Mouse (Mus musculus): Measurements from ENCODE around the gene 9230102O04Rik. TPM values are rescaled to one million over a fixed set of nuclear protein-coding genes. Genes with fewer than 3 reads are reported as not detected.

9230102O04Rik gene
- polyA plus RNA-seq, 1 experiment from 2014 or later, result not detected

- no peak for ATAC-seq (ENCODE audit: insufficient read depth)
- H3K9ac ChIP-seq, result no peak overlapping the region
- peaks cover 93% of the 10 kb centered on the region for H3K27me3 ChIP-seq (ENCODE audit: insufficient read depth, low read length)
- no peak overlapping the region for H3K4me3 ChIP-seq (ENCODE audit: low read depth, low read length)
- H3K27ac ChIP-seq (ENCODE audit: low read depth), result no peak overlapping the region
- no peak overlapping the region for H3K4me2 ChIP-seq
- 4% methylated on average over 7 of the region's 7 CpGs for WGBS
- H3K4me1 ChIP-seq (ENCODE audit: insufficient read depth), result no peaks in the 10 kb centered on the region
- DNase-seq, result no peak
- no peaks in the 10 kb centered on the region for H3K36me3 ChIP-seq (ENCODE audit: insufficient read depth)
- H3K9me3 ChIP-seq (ENCODE audit: low read depth, low read length), result no peaks in the 10 kb centered on the region
- no peak for TF ChIP-seq CTCF (IDR thresholded peaks at IDR 0.05; ENCODE audit: low read depth)
Observed at GRCm38 (mm10) chr2:9892541-9892940, 3.2 kb upstream of the 9230102O04Rik start.

DNA sequence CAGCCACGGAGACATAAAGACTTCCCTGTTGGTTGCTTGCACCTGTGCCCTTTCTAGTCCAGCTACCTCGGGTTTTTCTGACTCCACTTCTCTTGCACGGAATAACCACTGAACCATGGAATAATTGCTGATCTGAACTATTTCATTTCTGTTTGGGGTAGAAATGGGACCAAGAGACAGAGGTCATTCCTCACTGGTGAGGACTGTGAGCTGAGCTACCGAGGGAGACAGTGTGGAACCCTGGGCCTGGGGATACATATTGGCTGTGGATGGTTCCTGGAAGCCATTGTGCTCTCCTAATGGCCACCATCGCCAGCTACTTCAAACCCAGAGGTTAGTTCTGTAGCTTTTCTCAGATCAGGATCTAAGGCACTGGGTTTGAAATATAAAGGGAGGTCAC, 1.6 kb upstream of the 9230102O04Rik start:
- no peak for ATAC-seq (ENCODE audit: insufficient read depth)

GRCm38 (mm10) chr2:9890251-9890650, 911 bp upstream of the 9230102O04Rik start:
- no peak overlapping the region for H3K4me2 ChIP-seq
- no peak for ATAC-seq (ENCODE audit: insufficient read depth)
- no peaks in the 10 kb centered on the region for H3K9me3 ChIP-seq (ENCODE audit: low read depth, low read length)
- TF ChIP-seq CTCF (IDR thresholded peaks at IDR 0.05; ENCODE audit: low read depth), result no peak
- H3K36me3 ChIP-seq (ENCODE audit: insufficient read depth), result no peaks in the 10 kb centered on the region
- DNase-seq, result no peak
- no peak overlapping the region for H3K4me3 ChIP-seq (ENCODE audit: low read depth, low read length)
- peaks cover 93% of the 10 kb centered on the region for H3K27me3 ChIP-seq (ENCODE audit: insufficient read depth, low read length)
- H3K9ac ChIP-seq, result no peak overlapping the region
- H3K27ac ChIP-seq (ENCODE audit: low read depth), result no peak overlapping the region
- WGBS, result 10% methylated on average over 8 of the region's 8 CpGs
- H3K4me1 ChIP-seq (ENCODE audit: insufficient read depth), result no peaks in the 10 kb centered on the region

More for the DNA sequence above, 1.6 kb upstream of the 9230102O04Rik start:
- DNase-seq, result no peak
- peaks cover 93% of the 10 kb centered on the region for H3K27me3 ChIP-seq (ENCODE audit: insufficient read depth, low read length)
- WGBS, result 4% methylated on average over 5 of the region's 5 CpGs
- no peaks in the 10 kb centered on the region for H3K9me3 ChIP-seq (ENCODE audit: low read depth, low read length)
- no peak overlapping the region for H3K9ac ChIP-seq
- H3K4me2 ChIP-seq, result no peak overlapping the region
- no peak overlapping the region for H3K27ac ChIP-seq (ENCODE audit: low read depth)
- no peaks in the 10 kb centered on the region for H3K4me1 ChIP-seq (ENCODE audit: insufficient read depth)
- no peaks in the 10 kb centered on the region for H3K36me3 ChIP-seq (ENCODE audit: insufficient read depth)
- no peak overlapping the region for H3K4me3 ChIP-seq (ENCODE audit: low read depth, low read length)
- no peak for TF ChIP-seq CTCF (IDR thresholded peaks at IDR 0.05; ENCODE audit: low read depth)

GRCm38 (mm10) chr2:9889651-9890183, 377 bp upstream of the 9230102O04Rik start, which contains the start of gene Gata3:
TSS of gene Gata3 (minus strand) at chr2:9890034.
- DNase-seq (no peak), ATAC-seq (ENCODE audit: insufficient read depth) (no peak)
- Histone ChIP-seq H3K27ac (ENCODE audit: low read depth) (no peak within 1 kb of the TSS), H3K4me3 (ENCODE audit: low read depth, low read length) (peak within 1 kb of the TSS; percentile 14; the same call in 1 of the 2 replicates), H3K9me3 (ENCODE audit: low read depth, low read length) (no peaks in the 10 kb centered on the region), H3K4me2 (peak within 1 kb of the TSS; percentile 49), H3K27me3 (ENCODE audit: insufficient read depth, low read length) (peaks cover 93% of the 10 kb centered on the region), H3K36me3 (ENCODE audit: insufficient read depth) (no peaks in the 10 kb centered on the region), H3K9ac (no peak within 1 kb of the TSS), H3K4me1 (ENCODE audit: insufficient read depth) (no peaks in the 10 kb centered on the region)
- WGBS, result 1% methylated on average over 23 of the region's 23 CpGs
- TF ChIP-seq CTCF (IDR thresholded peaks at IDR 0.05; ENCODE audit: low read depth), result no peak

GRCm38 (mm10) chr2:9887636-9888035, 1.7 kb downstream of the 9230102O04Rik start:
- 0% methylated on average over 7 of the region's 7 CpGs for WGBS
- no peak overlapping the region for H3K4me3 ChIP-seq (ENCODE audit: low read depth, low read length)

GRCm38 (mm10) chr2:9886921-9887610, 2.3 kb downstream of the 9230102O04Rik start:
- Histone ChIP-seq H3K9me3 (ENCODE audit: low read depth, low read length) (no peaks in the 10 kb centered on the region), H3K36me3 (ENCODE audit: insufficient read depth) (no peaks in the 10 kb centered on the region), H3K4me1 (ENCODE audit: insufficient read depth) (no peaks in the 10 kb centered on the region), H3K27ac (ENCODE audit: low read depth) (no peak overlapping the region), H3K9ac (no peak overlapping the region), H3K4me3 (ENCODE audit: low read depth, low read length) (no peak overlapping the region), H3K4me2 (no peak overlapping the region), H3K27me3 (ENCODE audit: insufficient read depth, low read length) (peaks cover 93% of the 10 kb centered on the region)
- DNase-seq, result no peak
- no peak for TF ChIP-seq CTCF (IDR thresholded peaks at IDR 0.05; ENCODE audit: low read depth)
- WGBS, result 2% methylated on average over 7 of the region's 7 CpGs
- ATAC-seq (ENCODE audit: insufficient read depth), result no peak

More at GRCm38 (mm10) chr2:9887636-9888035, 1.7 kb downstream of the 9230102O04Rik start:
- TF ChIP-seq CTCF (IDR thresholded peaks at IDR 0.05; ENCODE audit: low read depth), result no peak
- Histone ChIP-seq H3K4me1 (ENCODE audit: insufficient read depth) (no peaks in the 10 kb centered on the region), H3K36me3 (ENCODE audit: insufficient read depth) (no peaks in the 10 kb centered on the region), H3K27me3 (ENCODE audit: insufficient read depth, low read length) (peaks cover 93% of the 10 kb centered on the region), H3K9ac (no peak overlapping the region), H3K27ac (ENCODE audit: low read depth) (no peak overlapping the region), H3K9me3 (ENCODE audit: low read depth, low read length) (no peaks in the 10 kb centered on the region), H3K4me2 (no peak overlapping the region)
- DNase-seq (no peak), ATAC-seq (ENCODE audit: insufficient read depth) (no peak)

- no peak for DNase-seq
- Histone ChIP-seq H3K9ac (no peak overlapping the region), H3K9me3 (ENCODE audit: low read depth, low read length) (no peaks in the 10 kb centered on the region), H3K4me3 (ENCODE audit: low read depth, low read length) (no peak overlapping the region), H3K4me1 (ENCODE audit: insufficient read depth) (peaks cover 6% of the 10 kb centered on the region; the same call in 1 of the 2 replicates), H3K27ac (ENCODE audit: low read depth) (no peak overlapping the region), H3K27me3 (ENCODE audit: insufficient read depth, low read length) (peaks cover 96% of the 10 kb centered on the region), H3K4me2 (no peak overlapping the region), H3K36me3 (ENCODE audit: insufficient read depth) (no peaks in the 10 kb centered on the region)
- no peak for TF ChIP-seq CTCF (IDR thresholded peaks at IDR 0.05; ENCODE audit: low read depth)
- 19% methylated on average over 3 of the region's 3 CpGs for WGBS
- no peak for ATAC-seq (ENCODE audit: insufficient read depth)
Observed at GRCm38 (mm10) chr2:9886031-9886430, 3.3 kb downstream of the 9230102O04Rik start.

Data from lung, embryonic 14.5 days (tissue).